Mouse (Mus musculus): Measurements from ENCODE around the gene Kif6.
A peak's percentile ranks its signal among the peaks of the same experiment; 100 is the strongest.

Kif6 gene

GRCm38 (mm10) chr17:49788187-49788974 is 173.4 kb downstream of the Kif6 start:
- no peak for DNase-seq (ENCODE audit: low read depth, low spot score)

- DNase-seq (ENCODE audit: low read depth, low spot score): no peak
These were observed 176.6 kb downstream of the Kif6 start for GRCm38 (mm10) chr17:49791546-49791945.

DNA sequence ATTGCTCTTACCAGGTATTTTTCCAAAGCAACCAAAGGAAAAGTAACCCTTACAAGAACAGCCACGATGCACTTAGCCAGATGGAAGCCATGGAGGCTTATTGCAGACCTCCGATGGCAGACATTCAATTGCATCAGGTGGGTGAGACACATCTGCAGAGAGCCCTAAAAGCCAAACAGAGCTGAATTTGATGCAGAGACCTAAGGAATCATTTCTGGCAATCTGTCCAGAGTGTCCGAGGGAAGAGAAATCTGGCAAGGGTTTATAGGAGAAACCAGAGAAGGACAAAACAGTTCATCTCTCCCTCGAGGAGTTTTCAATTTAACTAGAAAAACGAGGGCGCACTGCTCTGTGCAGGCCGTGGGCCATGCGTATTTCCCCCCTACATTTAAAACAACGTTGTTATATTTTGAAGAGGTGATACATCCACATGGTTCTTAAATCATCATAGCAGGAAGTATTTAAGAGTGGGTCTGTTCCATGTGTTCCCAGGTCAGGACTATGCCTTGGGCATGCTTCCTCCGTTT is 177.3 kb downstream of the Kif6 start:
- DNase-seq (ENCODE audit: low read depth, low spot score): no peak

DNA sequence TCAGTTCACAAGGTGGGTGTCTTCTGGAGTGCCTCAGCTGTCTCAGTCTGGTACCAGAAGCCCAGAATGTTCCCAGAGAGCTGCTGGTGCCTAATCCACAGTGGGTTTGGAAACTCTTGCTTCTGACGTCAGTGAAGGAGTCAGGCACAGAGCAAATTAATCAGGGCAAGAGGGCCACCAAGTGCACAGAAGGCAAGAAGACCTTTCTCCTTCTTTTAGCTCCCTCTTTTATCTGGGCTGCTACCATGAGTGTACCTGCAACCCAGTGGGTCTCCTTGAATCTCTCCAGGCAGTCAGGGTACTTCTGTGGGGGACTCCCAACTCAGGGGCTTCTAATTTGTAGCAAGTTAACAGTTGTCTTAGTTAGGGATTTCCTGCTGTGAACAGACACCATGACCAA is 178.0 kb downstream of the Kif6 start:
- DNase-seq (ENCODE audit: low read depth, low spot score): no peak

- no peak for DNase-seq (ENCODE audit: low read depth, low spot score)
These were observed 179.0 kb downstream of the Kif6 start for GRCm38 (mm10) chr17:49793965-49794364.

- no peak for DNase-seq (ENCODE audit: low read depth, low spot score)
These were observed 180.3 kb downstream of the Kif6 start for GRCm38 (mm10) chr17:49795241-49795640.

DNA sequence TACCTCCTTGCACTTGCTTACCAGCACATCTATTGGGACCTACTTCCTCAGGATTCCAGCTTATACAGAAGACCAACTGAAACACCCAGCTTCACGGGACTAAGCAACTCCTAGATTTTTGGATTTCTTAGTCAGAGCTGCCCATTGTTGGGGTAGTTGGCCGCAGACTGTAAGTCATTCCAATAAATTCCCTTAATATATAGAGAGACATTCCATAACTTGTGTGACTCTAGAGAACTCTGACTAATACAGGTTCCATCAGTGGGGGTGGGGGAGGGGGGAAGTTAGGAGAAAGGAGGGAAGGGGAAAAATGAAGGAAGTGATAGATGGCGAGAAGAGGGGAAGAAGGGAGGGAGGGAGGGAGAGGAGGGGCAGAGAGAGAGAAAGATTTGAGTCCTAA is 181.2 kb downstream of the Kif6 start:
- no peak for DNase-seq (ENCODE audit: low read depth, low spot score)

DNA sequence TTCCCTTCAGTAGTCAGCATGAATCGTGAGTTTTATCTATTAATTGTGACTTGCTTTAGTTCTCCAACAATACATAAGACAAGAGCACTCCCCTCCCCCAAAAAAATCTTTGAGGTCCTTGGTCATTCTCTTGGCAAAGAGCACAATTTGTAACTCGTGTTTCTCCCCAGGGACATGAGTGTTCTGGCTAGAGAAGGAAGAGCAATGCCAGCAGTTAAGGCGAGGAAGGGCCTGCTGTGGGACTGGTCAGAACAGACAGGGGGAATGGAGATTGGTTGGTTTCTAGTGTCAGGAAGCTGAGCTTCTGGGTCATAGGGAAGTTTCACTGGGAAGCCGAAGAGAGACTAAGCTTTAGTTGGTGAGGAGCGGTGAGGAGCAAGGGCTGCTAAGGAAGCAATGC is 184.2 kb downstream of the Kif6 start:
- DNase-seq (ENCODE audit: low read depth, low spot score): no peak

GRCm38 (mm10) chr17:49800157-49800556 is 185.2 kb downstream of the Kif6 start:
- no peak for DNase-seq (ENCODE audit: low read depth, low spot score)

GRCm38 (mm10) chr17:49807461-49807860 is 192.5 kb downstream of the Kif6 start:
- no peak for DNase-seq (ENCODE audit: low read depth, low spot score)

DNA sequence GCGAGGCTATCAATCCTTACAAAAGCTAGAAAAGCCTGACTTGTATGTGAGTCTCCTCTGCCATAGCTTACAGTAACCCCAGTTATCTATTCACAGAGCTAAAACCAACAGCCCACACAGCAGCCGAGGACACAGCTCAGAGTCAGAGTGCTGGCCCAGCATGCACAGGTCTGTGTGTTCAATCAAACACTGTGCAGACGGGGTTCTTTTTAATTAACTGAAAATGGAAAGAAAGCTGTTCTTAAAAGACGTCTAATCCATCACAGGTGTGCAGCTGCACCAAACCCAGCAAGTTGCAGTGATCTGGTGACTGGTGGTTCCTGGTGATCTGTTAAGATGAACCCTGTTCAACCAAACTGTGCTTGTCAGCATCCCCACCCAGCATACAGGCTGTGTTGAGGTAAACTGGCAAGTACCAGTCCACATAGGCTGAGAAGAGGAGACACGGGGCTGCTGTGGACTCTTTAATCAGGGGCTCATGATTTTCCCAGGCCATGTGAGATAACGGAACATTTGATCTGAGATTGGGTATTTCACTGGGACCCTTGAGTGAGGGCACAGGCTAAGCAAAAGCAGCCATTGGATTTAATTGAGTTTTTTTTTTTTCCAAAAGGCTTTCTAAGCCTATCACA is 193.9 kb downstream of the Kif6 start:
- DNase-seq (ENCODE audit: low read depth, low spot score): no peak

- DNase-seq (ENCODE audit: low read depth, low spot score): peak; percentile 58
These were observed 199.1 kb downstream of the Kif6 start for GRCm38 (mm10) chr17:49813893-49814640.

DNA sequence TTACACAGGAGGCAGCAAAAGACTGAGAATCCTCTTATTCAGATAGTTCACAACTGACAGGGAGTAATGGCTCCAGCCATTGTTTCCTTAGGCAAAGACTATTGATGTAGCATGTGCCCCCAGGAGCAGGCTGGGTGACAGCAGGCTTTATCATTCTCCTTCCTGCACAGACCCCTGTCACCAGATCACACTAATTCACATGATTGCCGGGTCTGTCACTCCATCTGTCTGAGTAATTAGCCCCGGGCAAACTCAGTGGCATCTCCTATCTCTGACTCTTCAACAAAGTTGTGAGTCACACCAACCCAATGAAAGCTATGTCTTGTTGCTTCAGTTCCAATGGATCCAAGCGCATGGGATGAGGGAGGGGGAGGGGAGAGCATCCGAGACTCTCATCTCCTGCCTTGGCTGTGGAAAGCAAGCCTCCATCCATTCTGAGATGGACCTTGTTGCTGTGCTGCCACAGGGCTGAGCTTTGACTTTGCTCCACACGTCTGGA is 201.2 kb downstream of the Kif6 start:
- peak; percentile 51 for DNase-seq (ENCODE audit: low read depth, low spot score)

DNA sequence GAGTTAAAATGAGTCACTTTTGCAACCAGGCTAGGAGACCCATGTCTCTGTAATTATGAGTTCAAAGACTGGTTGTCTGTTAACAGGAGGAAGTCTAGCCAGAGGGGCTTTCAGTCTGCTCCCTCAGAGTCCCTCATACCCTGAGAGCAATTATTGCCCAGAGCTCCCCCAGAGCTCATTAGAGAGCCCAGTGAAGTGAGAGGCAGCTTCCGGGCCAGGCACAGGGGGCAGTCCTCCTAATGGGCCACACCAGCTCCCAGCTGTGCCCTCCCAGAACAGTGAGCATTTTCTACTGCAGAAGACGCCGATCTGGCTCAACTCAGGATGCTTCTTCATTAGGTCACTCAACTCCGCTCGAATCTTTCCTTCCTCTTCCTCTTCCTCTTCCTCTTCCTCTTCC is 201.8 kb downstream of the Kif6 start:
- no peak for DNase-seq (ENCODE audit: low read depth, low spot score)

DNA sequence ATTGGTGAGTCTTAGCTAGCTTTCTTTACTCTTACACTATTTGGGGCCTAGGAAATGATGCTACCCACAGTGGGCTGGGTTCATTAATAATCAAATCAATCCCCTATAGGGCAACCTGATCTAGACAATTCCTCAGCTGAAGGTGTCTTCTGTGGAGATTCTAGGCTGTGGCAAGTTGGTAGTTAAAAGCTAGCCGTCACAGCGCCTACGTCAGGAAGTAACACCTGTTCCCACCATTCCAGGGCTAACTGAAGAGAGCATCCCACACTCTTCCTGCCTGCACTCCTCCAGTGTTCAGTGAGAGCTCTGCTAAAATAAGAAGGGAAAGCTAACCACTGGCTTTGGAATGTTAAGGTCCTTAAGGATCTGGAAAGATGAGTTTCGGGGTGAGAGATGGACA is 205.3 kb downstream of the Kif6 start:
- DNase-seq (ENCODE audit: low read depth, low spot score): peak; percentile 81

GRCm38 (mm10) chr17:49824142-49824840 is 209.4 kb downstream of the Kif6 start:
- DNase-seq (ENCODE audit: low read depth, low spot score): peak; percentile 89

GRCm38 (mm10) chr17:49824841-49825450 is 210.0 kb downstream of the Kif6 start:
- no peak for DNase-seq (ENCODE audit: low read depth, low spot score)

- DNase-seq (ENCODE audit: low read depth, low spot score): peak; percentile 73
These were observed 210.9 kb downstream of the Kif6 start for GRCm38 (mm10) chr17:49825831-49826230.

DNA sequence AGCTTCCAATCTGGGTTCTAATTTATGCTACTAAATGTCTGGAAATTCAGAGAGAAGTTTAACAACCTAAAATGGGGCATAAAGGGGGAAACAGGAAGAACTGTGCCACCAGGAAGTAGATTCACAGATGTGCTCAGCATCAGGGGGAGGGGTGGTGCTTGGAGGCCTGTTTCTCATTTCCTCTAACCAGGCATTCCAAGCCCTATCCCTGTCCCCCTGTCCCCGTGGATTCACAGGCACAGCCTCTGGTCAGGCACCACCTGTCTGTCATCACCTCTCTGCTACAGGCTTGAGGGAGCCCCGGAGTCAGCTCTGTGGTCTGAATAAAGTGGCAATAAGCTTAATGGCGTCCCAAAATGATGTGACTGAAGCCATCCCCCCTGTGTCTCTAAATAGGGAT is 216.8 kb downstream of the Kif6 start:
- no peak for DNase-seq (ENCODE audit: low read depth, low spot score)

DNA sequence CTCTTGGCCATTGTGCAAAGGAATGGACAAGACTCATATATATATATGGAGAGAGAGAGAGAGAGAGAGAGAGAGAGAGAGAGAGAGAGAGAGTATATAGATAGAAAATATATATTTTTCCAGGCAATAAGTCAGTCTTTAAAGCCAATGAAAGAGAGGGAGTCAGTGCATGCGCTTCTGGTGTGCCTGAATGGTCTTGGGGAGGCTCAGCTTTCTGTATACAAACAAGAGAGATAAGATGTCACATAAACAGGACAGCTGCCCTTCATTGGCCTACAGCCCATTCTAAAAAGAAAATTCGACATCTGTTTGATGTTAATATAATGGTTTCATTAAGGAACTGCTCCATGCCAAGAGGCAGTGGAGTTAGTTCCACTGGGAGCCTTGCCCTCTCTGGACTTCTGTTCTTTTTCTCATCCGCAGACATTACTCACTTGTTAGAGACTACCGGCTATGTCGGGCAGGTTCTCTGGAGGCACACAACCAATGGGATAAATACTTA is 219.2 kb downstream of the Kif6 start:
- no peak for DNase-seq (ENCODE audit: low read depth, low spot score)

- DNase-seq (ENCODE audit: low read depth, low spot score): no peak
These were observed 222.5 kb downstream of the Kif6 start for GRCm38 (mm10) chr17:49837417-49837816.

All from brain, adult 2 months (tissue).